Mouse (Mus musculus) liver, embryonic 14.5 days (tissue): ENCODE results near the gene Glp1r. TPM values are rescaled to one million over a fixed set of nuclear protein-coding genes. Genes with fewer than 3 reads are reported as not detected.

Experiments
- ATAC-seq: fragments of 200-750 bp; cut with Nextera tagmentation; 2 replicates; pipeline ENCODE4 v1.8.0; 2017; ENCODE audit warnings: moderate number of reproducible peaks, mild to moderate bottlenecking, moderate library complexity; ENCODE audit not compliant: insufficient read depth
- DNase-seq, 3 experiments: peaks; one replicate each; pipeline ENCODE4 v3.0.0-alpha.2; 2012 to 2013; ENCODE audit warnings: low read depth in 3 of 3, low spot score in 3 of 3
- H3K27ac ChIP-seq: fragments of 300-500 bp; sonication (generic); 2 replicates; pipeline ENCODE4 v1.5.1; 2014; ENCODE audit warnings: moderate library complexity, mild to moderate bottlenecking, control low read depth, inconsistent platforms
- H3K27me3 ChIP-seq: fragments of 300-500 bp; sonication (generic); 2 replicates; pipeline ENCODE4 v1.6.1; 2014; ENCODE audit warnings: mild to moderate bottlenecking, low read length, moderate library complexity; ENCODE audit not compliant: control insufficient read depth, insufficient read depth
- H3K36me3 ChIP-seq: fragments of 300-500 bp; sonication (generic); replicated peaks from 2 replicates; pipeline ENCODE4 v1.6.1; 2014; ENCODE audit warnings: low read depth; ENCODE audit not compliant: control insufficient read depth, insufficient read depth
- H3K4me1 ChIP-seq, 2 experiments: fragments of 200-500 bp in 1 of 2; fragments of 300-500 bp in 1 of 2; sonication (generic) in 1 of 2; replicated peaks; 2 replicates each; pipeline ENCODE4 v1.6.1; 2012 to 2014; ENCODE audit warnings: antibody characterized with exemption in 1 of 2, inconsistent platforms in 1 of 2, low read length in 1 of 2; ENCODE audit not compliant: control insufficient read depth in 2 of 2, insufficient read depth in 2 of 2
- H3K4me2 ChIP-seq: fragments of 300-500 bp; sonication (generic); 2 replicates; pipeline ENCODE4 v1.6.1; 2014; ENCODE audit warnings: low read depth, mild to moderate bottlenecking, control low read depth, moderate library complexity
- H3K4me3 ChIP-seq, 2 experiments: fragments of 200-500 bp in 1 of 2; fragments of 300-500 bp in 1 of 2; sonication (generic) in 1 of 2; 2 replicates each; pipeline ENCODE4 v1.5.1; 2012 to 2014; ENCODE audit warnings: low read depth in 2 of 2, low read length in 2 of 2, mild to moderate bottlenecking in 2 of 2, control low read depth in 1 of 2, inconsistent platforms in 1 of 2, moderate library complexity in 1 of 2; ENCODE audit not compliant: insufficient read depth in 1 of 2
- H3K9ac ChIP-seq: fragments of 300-500 bp; sonication (generic); replicated peaks from 2 replicates; pipeline ENCODE4 v1.6.1; 2014; ENCODE audit warnings: mild to moderate bottlenecking, control low read depth, moderate library complexity
- H3K9me3 ChIP-seq: fragments of 300-500 bp; sonication (generic); 2 replicates; pipeline ENCODE4 v1.6.1; 2016; ENCODE audit warnings: low read length, mixed read lengths; ENCODE audit not compliant: control insufficient read depth
- CTCF ChIP-seq: IDR thresholded peaks from 2 replicates; pipeline ENCODE4 v1.5.1; 2016; ENCODE audit warnings: antibody characterized with exemption, low read depth, control low read depth
- EP300 ChIP-seq: IDR thresholded peaks from 2 replicates; pipeline ENCODE4 v1.6.1; 2016; ENCODE audit warnings: antibody characterized with exemption, low read depth
- WGBS: fragments of 180-500 bp; shearing (Covaris S2); extraction: QIAGEN DNeasy Blood & Tissue Kit; methylation state at CpG from one replicate; pipeline ENCODE4 v1.1.7; 2014; ENCODE audit not compliant: insufficient replicate concordance; 5-methylcytosine and 5-hydroxymethylcytosine counted together
- polyA plus RNA-seq, 2 experiments: library from polyadenylated mRNA; depleted of rRNA in 1 of 2; stranded (reverse) in 1 of 2; unstranded in 1 of 2; fragments of >200 nt; fragmentation: Nextera tagmentation in 1 of 2; extraction: Ambion mirVana in 1 of 2; gene quantifications; 2 replicates each; pipeline versions ENCODE4 v1.2.1 to v1.2.3; 2012 to 2014

Glp1r gene
- polyA plus RNA-seq, 2 experiments, result 0.01 TPM; not detected in 1

GRCm38 (mm10) chr17:30907577-30907976 lies 6.0 kb downstream of the Glp1r start:
- H3K4me3 ChIP-seq, result no peak overlapping the region
- no peaks in the 10 kb centered on the region for H3K36me3 ChIP-seq
- WGBS, result 21% methylated on average over 4 of the region's 4 CpGs
- no peaks in the 10 kb centered on the region for H3K9me3 ChIP-seq
- H3K4me2 ChIP-seq, result no peak overlapping the region
- no peak for DNase-seq
- peaks cover under 1% of the 10 kb centered on the region for H3K27me3 ChIP-seq
- TF ChIP-seq EP300 (no peak), CTCF (no peak)
- H3K9ac ChIP-seq, result no peak overlapping the region
- H3K4me1 ChIP-seq, result no peaks in the 10 kb centered on the region
- no peak overlapping the region for H3K27ac ChIP-seq
- ATAC-seq, result no peak

DNA sequence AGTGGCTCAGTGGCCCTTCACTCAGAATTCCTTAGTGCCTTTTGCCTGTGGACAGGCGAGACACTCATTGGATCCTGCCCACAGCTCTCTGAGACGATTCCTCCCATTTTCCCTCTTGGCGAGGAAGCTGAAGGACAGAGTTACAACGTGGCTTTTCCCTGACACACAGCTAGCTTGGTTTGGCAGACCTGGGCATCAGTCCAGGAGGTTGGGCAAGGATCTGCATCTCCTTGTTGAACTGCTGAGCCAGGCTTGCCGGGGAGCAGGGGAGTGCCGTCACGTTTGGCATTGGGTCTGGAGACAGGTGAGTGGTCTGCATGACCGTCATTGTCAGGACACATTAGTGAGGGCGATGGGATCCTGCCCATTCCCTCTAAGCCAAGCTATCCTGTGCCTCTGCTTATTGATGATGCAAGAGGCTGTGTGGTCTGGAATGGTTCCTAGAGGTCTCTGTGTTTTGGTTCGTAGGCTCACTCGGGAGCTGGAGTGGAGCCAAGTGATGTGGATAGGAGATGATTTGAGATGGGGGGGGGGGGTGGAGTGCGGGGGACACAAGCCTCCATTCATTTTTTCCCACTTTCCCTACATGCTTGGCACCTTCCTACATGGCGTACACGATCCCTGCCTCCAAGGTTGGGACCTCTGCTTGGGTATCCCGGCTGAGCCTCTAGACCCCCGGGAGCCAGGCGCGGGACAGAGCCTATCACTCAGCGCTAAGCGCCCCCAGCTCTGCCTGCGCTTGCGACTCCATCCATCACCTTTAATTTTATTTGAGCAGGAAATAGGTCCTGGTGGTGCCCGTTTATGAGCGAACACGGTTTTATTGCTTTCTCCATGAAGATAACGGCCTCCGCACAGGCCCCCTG lies 9.5 kb downstream of the Glp1r start:
- Histone ChIP-seq H3K27me3 (no peaks in the 10 kb centered on the region), H3K9me3 (no peaks in the 10 kb centered on the region), H3K27ac (no peak overlapping the region), H3K4me3 (no peak overlapping the region), H3K4me2 (no peak overlapping the region), H3K9ac (no peak overlapping the region), H3K4me1 (no peaks in the 10 kb centered on the region), H3K36me3 (no peaks in the 10 kb centered on the region)
- WGBS, result 65% methylated on average over 27 of the region's 27 CpGs
- TF ChIP-seq EP300 (no peak), CTCF (no peak)
- no peak for DNase-seq
- no peak for ATAC-seq

GRCm38 (mm10) chr17:30911732-30912088 lies 10.1 kb downstream of the Glp1r start:
- no peak for ATAC-seq
- H3K4me2 ChIP-seq, result no peak overlapping the region
- no peak for TF ChIP-seq EP300
- TF ChIP-seq CTCF, result no peak

DNA sequence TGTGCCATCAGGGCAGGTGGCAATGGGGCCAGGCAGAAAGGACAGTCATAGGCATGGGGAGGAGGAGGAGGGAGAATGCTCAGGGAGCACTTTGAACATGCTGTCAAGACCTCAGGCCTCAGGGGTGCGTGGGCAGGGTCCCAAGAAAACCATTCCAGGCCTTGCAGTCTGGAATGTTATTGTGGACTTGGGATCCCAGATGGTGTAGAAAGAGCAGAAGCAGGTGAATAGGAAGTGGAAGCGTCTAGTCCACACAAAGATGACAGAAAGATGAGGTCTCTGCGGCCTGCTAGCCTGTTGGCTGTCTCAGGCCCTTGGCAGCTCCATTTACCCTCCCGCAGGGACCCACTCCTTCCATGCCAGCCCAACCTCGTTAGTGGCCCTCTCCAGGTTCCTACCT lies 10.9 kb downstream of the Glp1r start:
- TF ChIP-seq EP300 (no peak), CTCF (no peak)
- Histone ChIP-seq H3K36me3 (no peaks in the 10 kb centered on the region), H3K27me3 (no peaks in the 10 kb centered on the region), H3K4me3 (no peak overlapping the region), H3K4me2 (no peak overlapping the region), H3K9me3 (no peaks in the 10 kb centered on the region), H3K27ac (no peak overlapping the region), H3K9ac (no peak overlapping the region), H3K4me1 (no peaks in the 10 kb centered on the region)
- WGBS, result 49% methylated on average over 5 of the region's 5 CpGs
- ATAC-seq, result no peak
- no peak for DNase-seq

More at GRCm38 (mm10) chr17:30911732-30912088, 10.1 kb downstream of the Glp1r start:
- WGBS, result 30% methylated on average over 8 of the region's 8 CpGs
- Histone ChIP-seq H3K9me3 (no peaks in the 10 kb centered on the region), H3K36me3 (no peaks in the 10 kb centered on the region), H3K9ac (no peak overlapping the region), H3K4me3 (no peak overlapping the region), H3K4me1 (no peaks in the 10 kb centered on the region), H3K27me3 (no peaks in the 10 kb centered on the region), H3K27ac (no peak overlapping the region)
- DNase-seq, result no peak

- Histone ChIP-seq H3K9ac (no peak overlapping the region), H3K4me3 (no peak overlapping the region), H3K4me2 (no peak overlapping the region), H3K4me1 (no peaks in the 10 kb centered on the region), H3K36me3 (no peaks in the 10 kb centered on the region), H3K9me3 (no peaks in the 10 kb centered on the region), H3K27ac (no peak overlapping the region), H3K27me3 (no peaks in the 10 kb centered on the region)
- ATAC-seq (no peak), DNase-seq (no peak)
- no peak for TF ChIP-seq EP300
Observed at GRCm38 (mm10) chr17:30914264-30914663, 12.6 kb downstream of the Glp1r start.
